ENCODE assay signal across 29 mouse cellular contexts in the genomic region with DNA sequence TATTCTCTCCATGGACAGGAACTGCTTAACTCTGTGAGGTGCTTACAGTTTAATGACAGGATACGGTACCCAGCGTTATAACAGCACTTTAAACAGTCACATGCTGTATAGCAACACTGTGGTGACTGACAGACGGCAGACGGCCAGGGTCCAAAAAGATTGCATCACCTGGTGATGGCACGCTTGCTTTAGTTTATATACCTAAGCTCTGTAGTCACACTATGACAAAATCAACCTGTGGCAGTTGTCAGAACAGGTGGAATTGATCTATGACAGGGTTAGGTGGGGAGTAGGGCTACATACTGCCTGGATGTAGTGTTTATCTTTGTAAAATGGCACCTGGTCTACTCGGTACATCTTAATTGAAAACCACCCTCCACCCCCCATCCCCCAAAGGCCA. TPM values are rescaled to one million over a fixed set of nuclear protein-coding genes. Genes with fewer than 3 reads are reported as not detected.
"Had no signal": no experiment of that assay in that cellular context is flagged by ENCODE, and none has a peak within 500 bp of the region (broad histone marks: within the 10 kb centered on the region; RNA-seq: fewer than 3 reads in every experiment).

No protein-coding gene starts in this region.

- H3K27me3 ChIP-seq: heart, embryonic 13.5 days; heart, embryonic 15.5 days; hindbrain, embryonic 13.5 days; hindbrain, embryonic 15.5 days; kidney, embryonic 15.5 days; limb, embryonic 12.5 days; liver, embryonic 13.5 days had no signal

- H3K4me2 ChIP-seq: heart, embryonic 11.5 days; heart, embryonic 13.5 days; heart, embryonic 15.5 days; hindbrain, embryonic 13.5 days; hindbrain, embryonic 15.5 days; kidney, embryonic 15.5 days; limb, embryonic 12.5 days; liver, embryonic 13.5 days had no signal

- H3K27ac ChIP-seq: heart, embryonic 13.5 days; heart, embryonic 15.5 days; hindbrain, embryonic 13.5 days; hindbrain, embryonic 15.5 days; hindbrain, postnatal 0 days; kidney, embryonic 15.5 days; kidney, postnatal 0 days; limb, embryonic 10.5 days; limb, embryonic 12.5 days; liver, embryonic 13.5 days had no signal

- H3K4me1 ChIP-seq: hindbrain, embryonic 13.5 days; hindbrain, embryonic 15.5 days; kidney, embryonic 15.5 days; limb, embryonic 10.5 days; limb, embryonic 12.5 days; liver, embryonic 13.5 days had no signal

- H3K9ac ChIP-seq: forebrain, postnatal 0 days; heart, embryonic 13.5 days; heart, embryonic 15.5 days; hindbrain, embryonic 13.5 days; hindbrain, embryonic 15.5 days; kidney, embryonic 15.5 days; limb, embryonic 12.5 days; liver, embryonic 13.5 days had no signal

- H3K36me3 ChIP-seq: heart, embryonic 13.5 days; heart, embryonic 15.5 days; hindbrain, embryonic 13.5 days; hindbrain, embryonic 15.5 days; kidney, embryonic 15.5 days; limb, embryonic 10.5 days; limb, embryonic 12.5 days; liver, embryonic 13.5 days had no signal

- H3K4me3 ChIP-seq: heart, embryonic 13.5 days; heart, embryonic 15.5 days; hindbrain, embryonic 13.5 days; hindbrain, embryonic 15.5 days; kidney, embryonic 15.5 days; limb, embryonic 10.5 days; limb, embryonic 12.5 days; liver, embryonic 13.5 days had no signal

- ATAC-seq: forebrain, postnatal 0 days; hindbrain, postnatal 0 days; intestine, embryonic 16.5 days had no signal

- H3K9me3 ChIP-seq: heart, embryonic 13.5 days; heart, embryonic 15.5 days; hindbrain, embryonic 13.5 days; hindbrain, embryonic 15.5 days; kidney, embryonic 15.5 days; limb, embryonic 10.5 days; liver, embryonic 13.5 days had no signal

- DNase-seq: forebrain, postnatal 0 days; gastrocnemius, postnatal 14 days; gastrocnemius, postnatal 36 days; heart, adult 18-20 months; heart, postnatal 14 days; heart, postnatal 36 days; kidney, adult 11 months; kidney, adult 2 months; kidney, adult 9 months; kidney, postnatal 14 days; kidney, postnatal 36 days; layer of hippocampus, adult 9-11 months; layer of hippocampus, postnatal 36 days; liver, embryonic 13.5 days had no signal

RNA-seq across cellular contexts. Expression of gene Gja3, which starts 14.0 kb away (rescaled TPM):
- total RNA-seq: gastrocnemius, adult 18-20 months; hematopoietic stem cell, adult 5-6 weeks had no signal
- polyA plus RNA-seq: hindbrain, embryonic 11.5 days; large intestine, adult 2 months had no signal
